Mouse (Mus musculus): ENCODE data around the gene C130050O18Rik.

Gene C130050O18Rik

DNA sequence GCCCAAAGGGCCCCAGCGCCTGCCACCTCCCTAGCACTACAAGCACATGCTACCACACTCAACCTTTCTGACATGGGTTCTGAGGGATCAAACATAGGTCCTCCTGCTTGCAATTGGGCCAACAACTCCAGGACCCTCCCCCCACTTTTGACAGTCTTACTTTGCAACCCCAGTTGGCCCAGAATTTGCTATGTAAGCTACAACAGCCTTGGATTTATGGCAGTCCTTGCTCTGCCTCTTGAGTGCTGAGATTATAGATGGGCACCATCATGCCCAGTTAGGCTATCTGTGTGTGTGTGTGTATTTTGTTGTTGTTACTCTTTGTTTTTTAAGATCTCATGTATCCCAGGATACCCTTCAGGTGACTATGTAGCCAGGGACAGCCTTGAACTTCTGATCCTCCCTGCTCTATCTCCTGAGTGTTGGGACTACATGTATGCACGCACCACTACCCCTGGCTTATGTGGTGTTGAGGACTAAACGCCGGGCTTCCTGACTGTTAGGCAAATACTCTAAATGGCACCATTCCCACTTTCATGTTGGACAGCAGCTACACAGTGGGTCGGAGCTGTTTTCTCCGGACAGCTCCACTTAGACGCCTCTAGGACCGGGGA, 25.2 kb upstream of the C130050O18Rik start:
- no peak for DNase-seq (ENCODE audit: low spot score in 2 of 2)

GRCm38 (mm10) chr5:139380385-139381248, 24.5 kb upstream of the C130050O18Rik start:
- peak; percentile 96 for DNase-seq (ENCODE audit: low spot score in 2 of 2)

DNA sequence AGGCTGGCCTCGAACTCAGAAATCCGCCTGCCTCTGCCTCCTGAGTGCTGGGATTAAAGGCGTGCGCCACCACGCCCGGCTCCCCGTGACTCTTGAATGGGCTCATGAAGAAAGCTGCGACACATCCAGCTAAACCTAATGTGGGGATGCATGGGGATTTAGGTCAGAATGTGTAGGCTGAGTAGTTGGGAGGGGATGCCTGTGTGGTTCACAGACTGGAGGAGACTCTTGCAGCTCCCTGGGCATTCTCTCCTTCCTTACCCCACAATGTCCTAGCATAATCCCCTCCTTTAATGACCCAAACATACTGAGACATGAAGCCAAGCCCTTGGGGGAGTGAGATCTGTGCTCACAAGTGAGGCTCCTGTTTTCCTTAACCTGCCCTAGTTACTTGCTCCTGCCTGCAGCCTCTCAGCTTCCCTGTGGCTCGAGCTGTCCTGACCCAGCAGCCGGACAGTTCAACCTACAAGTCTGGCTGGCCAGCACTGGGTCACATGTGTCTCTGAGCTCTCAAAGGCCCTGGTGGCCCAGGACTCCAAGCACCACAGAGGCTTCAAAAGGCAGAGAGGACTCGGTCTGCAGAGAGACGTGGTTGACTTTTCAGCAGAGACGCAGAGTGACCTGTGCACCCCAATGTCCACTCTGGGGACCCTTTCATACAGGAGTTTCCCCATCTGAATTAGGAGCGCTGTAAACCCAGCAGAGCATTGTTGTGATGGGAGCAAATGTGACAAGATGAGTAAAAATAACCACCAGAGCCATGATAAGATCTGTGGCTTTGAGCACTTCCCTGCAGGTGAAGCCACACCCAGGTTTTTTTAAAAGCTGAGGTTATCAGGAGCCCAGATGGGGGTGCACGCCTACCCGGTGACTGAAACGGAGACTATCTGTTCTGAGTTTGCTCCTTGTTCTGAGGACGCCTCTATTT, 23.2 kb upstream of the C130050O18Rik start:
- peak; percentile 76 to 81 for DNase-seq (ENCODE audit: low spot score in 2 of 2)

GRCm38 (mm10) chr5:139382760-139383159, 22.3 kb upstream of the C130050O18Rik start:
- peak; percentile 76 to 85 for DNase-seq (ENCODE audit: low spot score in 2 of 2)

DNA sequence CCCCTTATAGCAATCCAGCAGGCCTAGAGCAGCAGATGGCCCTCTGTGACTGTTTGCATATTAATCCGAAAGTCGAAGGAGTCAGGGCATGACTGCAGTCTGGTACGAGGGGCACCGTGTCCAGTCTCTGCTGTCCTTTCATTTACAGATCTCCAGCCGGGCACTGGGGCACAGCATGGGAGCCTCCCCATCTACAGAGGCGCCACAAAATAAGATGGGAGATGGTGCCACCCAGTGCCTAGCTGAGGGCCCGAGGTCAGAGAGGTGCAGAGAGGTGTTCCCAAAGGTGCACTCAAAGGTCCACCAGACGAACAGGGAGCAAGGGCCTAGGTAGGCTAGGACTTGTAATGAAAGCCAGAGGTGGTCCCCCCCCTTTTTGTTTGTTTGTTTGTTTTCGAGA, 21.8 kb upstream of the C130050O18Rik start:
- DNase-seq (ENCODE audit: low spot score in 2 of 2): peak in 1 of 2 experiments; percentile 68

DNA sequence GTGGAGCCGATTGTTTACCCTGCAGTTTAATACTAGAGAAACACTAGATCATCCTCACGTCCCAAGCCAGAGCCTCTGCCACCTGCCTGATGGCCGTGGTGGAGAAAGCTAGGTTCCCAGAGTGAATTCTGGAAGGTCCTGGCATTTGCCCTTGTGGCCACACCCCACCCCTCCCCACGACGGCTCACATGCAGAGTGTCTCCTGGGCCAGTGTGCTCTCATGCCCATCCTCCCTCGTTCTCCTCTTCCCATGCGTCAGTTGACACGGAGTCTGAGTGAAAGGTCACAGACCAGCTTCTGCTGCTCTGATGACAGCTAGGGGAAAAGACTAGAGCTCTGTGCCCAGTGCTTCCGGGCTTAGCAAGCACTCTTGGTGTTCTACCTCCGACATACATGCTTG, 20.5 kb upstream of the C130050O18Rik start:
- peak in 1 of 2 experiments; percentile 66 for DNase-seq (ENCODE audit: low spot score in 2 of 2)

- no peak for DNase-seq (ENCODE audit: low spot score in 2 of 2)
Observed at GRCm38 (mm10) chr5:139386047-139386446, 19.0 kb upstream of the C130050O18Rik start.

- DNase-seq (ENCODE audit: low spot score in 2 of 2): peak in 1 of 2 experiments; percentile 69
Observed at GRCm38 (mm10) chr5:139387329-139388194, 17.5 kb upstream of the C130050O18Rik start.

GRCm38 (mm10) chr5:139388195-139388570, 16.9 kb upstream of the C130050O18Rik start:
- no peak for DNase-seq (ENCODE audit: low spot score in 2 of 2)

DNA sequence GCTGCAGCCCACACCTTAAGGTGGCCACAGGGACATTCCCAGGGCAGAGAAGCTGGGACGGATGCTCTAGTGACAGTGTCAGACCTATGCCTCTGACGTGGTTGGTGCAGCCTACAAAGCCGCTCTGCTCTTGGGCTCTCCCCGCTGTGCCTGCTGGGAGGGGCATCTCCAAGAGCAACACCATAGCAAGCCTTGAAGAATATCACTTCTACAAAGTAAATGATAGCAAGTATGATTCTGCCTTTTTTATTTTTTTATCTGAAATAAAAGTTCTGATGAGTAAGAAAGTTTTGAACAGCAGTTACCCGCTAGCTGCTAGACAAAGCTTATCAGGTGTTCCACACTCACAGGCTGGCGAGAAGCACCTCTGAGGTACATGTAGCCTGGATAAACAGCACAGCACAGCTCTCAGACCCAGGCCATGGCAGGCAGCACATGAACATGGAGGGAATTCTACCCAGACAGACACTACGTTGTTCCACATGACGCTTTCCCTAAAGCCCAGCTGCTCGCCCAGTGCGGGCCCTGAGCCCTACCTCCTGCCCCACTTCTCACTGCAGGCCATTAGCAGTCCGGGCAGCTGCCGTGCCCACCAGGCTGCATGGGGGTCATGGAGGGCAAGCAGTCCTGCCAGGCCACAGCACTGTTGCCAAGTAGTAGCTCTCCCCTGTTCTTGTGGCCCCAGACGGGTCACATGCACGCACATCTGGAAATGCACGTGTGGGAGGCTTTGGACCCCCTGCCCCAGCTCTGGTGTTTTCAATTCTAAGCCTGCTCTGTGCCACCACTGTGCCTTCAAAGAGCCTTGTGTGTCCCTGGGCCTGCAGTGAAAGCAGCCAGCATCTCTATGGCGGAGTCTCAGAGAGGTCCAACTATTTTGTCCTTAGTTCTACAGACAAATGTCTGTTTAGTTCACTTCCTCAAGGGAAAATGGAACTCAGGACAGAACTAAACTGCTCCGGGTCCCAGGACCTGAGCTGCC, 16.1 kb upstream of the C130050O18Rik start:
- peak; percentile 62 to 79 for DNase-seq (ENCODE audit: low spot score in 2 of 2)

GRCm38 (mm10) chr5:139389676-139390061, 15.4 kb upstream of the C130050O18Rik start:
- DNase-seq (ENCODE audit: low spot score in 2 of 2): peak; percentile 84 to 89

GRCm38 (mm10) chr5:139390324-139391119, 14.6 kb upstream of the C130050O18Rik start:
- peak in 1 of 2 experiments; percentile 47 for DNase-seq (ENCODE audit: low spot score in 2 of 2)

DNA sequence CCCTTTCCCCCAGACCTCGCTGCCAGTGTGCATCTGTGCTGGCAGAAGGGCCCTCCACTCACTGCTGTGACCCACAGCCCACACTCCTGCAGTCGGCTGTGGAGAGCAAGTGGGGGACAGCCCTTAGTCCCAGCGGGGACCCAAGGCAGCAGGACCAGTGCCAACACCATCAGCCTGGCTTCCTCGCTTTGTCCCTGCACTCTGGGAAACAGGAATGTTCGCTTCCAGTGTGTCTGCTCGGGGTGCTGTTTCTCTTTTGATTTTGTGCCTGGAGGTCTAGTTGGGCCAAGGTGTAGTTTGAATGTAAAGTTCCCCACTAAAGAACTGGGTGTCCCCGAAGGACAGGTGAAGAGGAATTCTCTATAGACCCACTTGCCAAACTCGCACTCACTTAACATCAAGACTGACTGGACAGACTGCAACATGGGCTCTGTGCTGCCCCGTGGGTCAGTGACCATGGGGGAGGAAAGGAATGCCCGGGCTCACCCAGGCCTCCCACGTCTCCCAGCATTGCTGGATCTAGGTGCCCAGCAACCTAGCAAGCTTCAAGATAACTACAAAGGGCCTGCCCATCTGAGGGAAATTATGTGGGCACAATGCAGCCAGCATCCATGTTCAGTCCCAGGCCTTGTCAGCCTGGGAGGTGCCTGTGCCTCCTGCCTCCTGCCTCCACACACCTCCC, 13.6 kb upstream of the C130050O18Rik start:
- no peak for DNase-seq (ENCODE audit: low spot score in 2 of 2)

- DNase-seq (ENCODE audit: low spot score in 2 of 2): peak in 1 of 2 experiments; percentile 65
Observed at GRCm38 (mm10) chr5:139392219-139393196, 12.6 kb upstream of the C130050O18Rik start.

DNA sequence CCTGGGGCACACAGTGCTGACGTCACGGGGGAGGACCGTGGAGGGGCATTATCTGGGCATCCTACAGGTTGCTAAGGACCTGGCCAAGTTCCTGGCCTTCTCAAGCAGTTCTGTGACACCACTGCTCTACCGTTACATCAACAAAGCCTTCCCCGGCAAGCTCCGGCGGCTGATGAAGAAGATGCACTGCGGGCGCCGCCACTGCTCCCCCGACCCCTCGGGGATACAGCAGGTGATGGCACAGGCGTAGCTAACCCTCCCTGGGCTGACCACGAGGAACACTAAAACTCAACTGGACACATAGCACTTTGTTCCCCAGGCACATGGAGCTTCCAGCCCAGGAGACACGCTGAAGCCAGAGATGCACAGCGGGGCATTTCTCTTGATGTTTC, 11.9 kb upstream of the C130050O18Rik start:
- DNase-seq (ENCODE audit: low spot score in 2 of 2): no peak

- no peak for DNase-seq (ENCODE audit: low spot score in 2 of 2)
Observed at GRCm38 (mm10) chr5:139394399-139394798, 10.7 kb upstream of the C130050O18Rik start.

DNA sequence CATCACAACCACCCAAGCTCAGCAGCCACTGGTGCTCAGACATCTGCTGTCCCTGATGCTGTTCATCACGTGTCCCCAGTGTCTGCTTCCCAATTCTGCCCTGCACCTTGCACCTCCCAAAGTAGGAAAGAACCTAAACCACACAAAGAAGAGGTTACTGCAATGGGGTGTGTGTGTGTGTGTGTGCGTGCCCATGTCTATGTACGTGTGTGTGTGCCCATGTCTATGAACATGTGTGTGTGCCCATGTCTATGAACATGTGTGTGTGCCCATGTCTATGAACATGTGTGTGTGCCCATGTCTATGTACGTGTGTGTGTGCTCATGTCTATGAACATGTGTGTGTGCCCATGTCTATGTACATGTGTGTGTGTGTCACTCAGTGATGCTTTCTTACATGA, 9.6 kb upstream of the C130050O18Rik start:
- no peak for DNase-seq (ENCODE audit: low spot score in 2 of 2)
